Mouse (Mus musculus): ENCODE data around the gene Mrpl49. TPM values are rescaled to one million over a fixed set of nuclear protein-coding genes. Genes with fewer than 3 reads are reported as not detected.

Mrpl49 gene
- polyA plus RNA-seq (2015; fragmentation: Illumina TruSeq; extraction: RNeasy Lipid Tissue Mini Kit (QIAGEN cat#74804); ENCODE audit: insufficient read depth, low replicate concordance) = 48.0 TPM

GRCm38 (mm10) chr19:6057313-6058096, at the start of gene Mrpl49, which contains the start of gene Fau:
Mrpl49 (minus strand) TSS chr19:6057785.
Fau (plus strand) TSS chr19:6057844.

DNA sequence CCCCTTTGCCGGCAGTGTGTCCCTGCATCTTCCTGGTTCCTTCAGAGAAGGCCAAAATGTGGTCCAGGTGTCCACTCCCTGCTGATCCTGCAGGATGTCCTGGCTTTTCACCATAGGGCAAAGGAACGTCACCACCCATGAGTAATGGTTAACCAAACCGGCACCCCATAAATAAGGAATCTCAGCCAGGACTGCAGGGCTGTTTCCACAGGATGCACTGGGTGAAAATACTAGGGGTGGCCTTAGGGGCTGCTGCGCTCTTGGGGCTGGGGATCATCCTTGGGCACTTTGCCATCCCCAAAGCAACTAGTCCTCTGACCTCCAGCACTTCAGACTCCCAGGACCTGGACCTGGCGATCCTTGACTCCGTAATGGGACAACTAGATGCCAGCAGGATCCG, 48.0 kb upstream of the Mrpl49 start, which contains the start of gene Naaladl1:
TSS of gene Naaladl1 (plus strand) at position 197 of the 400 bp plus-strand sequence.

GRCm38 (mm10) chr19:6094119-6094518, 36.5 kb upstream of the Mrpl49 start, which contains the start of gene AC131692.1:
AC131692.1 (plus strand) TSS chr19:6094419.

GRCm38 (mm10) chr19:6084478-6085248, 27.1 kb upstream of the Mrpl49 start, which contains the start of the genes Zfpl1 and Cdca5:
Zfpl1 (minus strand) TSS chr19:6084956.
Cdca5 (plus strand) TSS chr19:6084983.

GRCm38 (mm10) chr19:6082156-6082555, 24.6 kb upstream of the Mrpl49 start, which contains the start of gene Gm28374:
Gm28374 (minus strand) TSS chr19:6082256.

DNA sequence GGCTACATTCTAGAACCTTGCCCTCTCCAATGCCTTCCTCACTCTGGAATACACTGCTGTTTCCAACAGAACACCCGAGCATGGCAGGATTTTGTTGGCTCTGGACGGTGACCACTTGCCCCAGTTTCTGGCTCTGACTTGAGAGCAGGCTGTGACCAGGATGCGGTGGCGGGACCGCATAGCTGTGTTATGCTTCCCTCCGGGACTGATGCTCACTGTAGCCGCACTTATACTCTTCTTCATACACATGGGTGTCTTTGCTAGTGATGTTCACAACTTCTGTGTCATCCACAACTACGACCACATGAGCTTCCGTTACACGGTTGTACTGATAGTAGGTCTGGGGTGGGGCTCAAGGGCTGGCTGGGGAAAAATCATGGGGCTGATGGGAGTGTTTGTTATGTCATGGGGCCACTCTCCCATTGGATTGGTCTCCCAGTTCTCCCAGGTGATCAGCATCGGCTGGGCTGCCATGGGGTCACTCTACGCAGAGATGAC, 22.4 kb upstream of the Mrpl49 start, which contains the start of gene Tmem262:
TSS of gene Tmem262 (plus strand) at position 51 of the 498 bp plus-strand sequence.

DNA sequence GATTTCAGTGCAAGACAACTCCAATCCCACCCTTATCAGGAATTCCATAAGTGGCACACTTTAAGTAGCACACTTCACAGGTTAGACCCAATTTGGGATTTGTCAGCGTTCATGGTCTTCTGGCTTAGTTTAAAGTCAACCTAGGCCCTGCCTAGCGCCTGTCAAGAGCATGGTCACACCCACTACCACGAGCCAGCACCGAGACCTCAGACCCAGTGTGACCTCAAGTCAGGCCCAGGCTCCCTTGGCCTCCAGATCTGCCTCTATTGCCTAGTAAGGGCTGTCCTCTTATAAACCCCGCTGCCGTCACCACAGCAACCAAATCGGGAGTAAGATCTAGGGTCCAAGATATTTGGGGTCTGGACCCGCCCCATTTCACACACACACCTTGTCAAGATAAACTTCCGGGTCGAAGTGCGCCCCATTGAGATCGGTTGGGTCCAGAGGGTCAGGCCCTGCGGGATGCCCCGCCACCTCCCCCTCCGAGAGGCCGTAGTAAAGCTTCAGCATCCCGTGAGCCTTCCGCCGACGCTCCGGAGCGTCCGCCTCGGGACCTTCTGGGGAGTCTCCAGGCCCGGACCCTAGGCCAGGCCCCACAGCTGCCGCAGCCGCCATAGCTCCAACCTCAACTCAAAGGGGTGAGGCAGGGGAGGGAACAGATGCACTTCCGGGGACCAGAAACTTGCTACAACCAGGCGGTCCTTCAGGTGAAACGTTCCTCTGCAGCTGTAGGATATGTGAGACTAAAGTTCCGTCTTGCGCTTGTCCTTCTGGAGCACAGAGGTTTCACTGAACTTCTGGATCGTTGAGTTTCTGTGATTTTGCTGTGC, 19.2 kb upstream of the Mrpl49 start, which contains the start of gene Vps51:
TSS of gene Vps51 (minus strand) at position 668 of the 830 bp plus-strand sequence.

DNA sequence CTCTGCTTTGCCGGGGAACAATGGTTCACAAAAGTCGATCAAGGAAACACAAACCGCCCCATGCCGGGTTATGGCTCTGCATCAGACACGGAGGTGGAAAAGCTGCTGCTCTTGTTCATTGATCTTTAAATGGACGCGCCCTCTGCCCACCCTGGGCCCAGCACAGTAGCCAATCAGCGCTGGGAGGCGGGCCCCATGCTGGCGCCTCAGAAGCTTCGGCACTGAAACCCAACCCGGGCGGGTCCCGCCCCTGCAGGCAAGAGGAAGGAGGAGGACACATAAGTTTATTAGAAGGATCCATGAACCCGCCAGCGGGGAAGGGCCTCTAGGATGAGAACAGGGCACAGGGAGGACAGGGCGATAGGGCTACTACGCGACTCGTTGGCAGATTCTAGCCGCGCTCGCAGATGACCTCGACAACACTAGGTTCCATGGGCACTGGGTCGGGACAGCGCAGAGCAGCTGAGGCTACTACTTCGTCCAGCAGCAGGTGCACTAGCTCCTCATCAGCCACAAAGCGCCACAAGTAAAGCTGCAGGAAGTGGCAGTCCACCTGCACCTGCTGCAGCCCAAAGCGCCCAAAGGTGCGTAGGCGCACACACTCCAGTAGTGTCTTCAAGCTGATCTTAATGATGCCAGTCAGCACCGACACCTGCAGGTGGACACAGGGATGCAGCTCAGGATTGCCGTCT, 10.3 kb upstream of the Mrpl49 start, which contains the start of gene Tm7sf2:
TSS of gene Tm7sf2 (minus strand) at position 650 of the 692 bp plus-strand sequence.

GRCm38 (mm10) chr19:6061021-6061533, 3.5 kb upstream of the Mrpl49 start, which contains the start of gene Znhit2:
Znhit2 (plus strand) TSS chr19:6061192.

GRCm38 (mm10) chr19:6046294-6047153, 11.1 kb downstream of the Mrpl49 start, which contains the start of gene Syvn1:
Syvn1 (plus strand) TSS chr19:6046576.

GRCm38 (mm10) chr19:6015511-6016315, 41.9 kb downstream of the Mrpl49 start, which contains the start of gene Capn1:
Capn1 (minus strand) TSS chr19:6015897.

Other genes with a start within 250 kb of the Mrpl49 start
- 18.0 TPM for gene Frmd8, start 182.5 kb downstream of the Mrpl49 start, polyA plus RNA-seq (2015; fragmentation: Illumina TruSeq; extraction: RNeasy Lipid Tissue Mini Kit (QIAGEN cat#74804); ENCODE audit: insufficient read depth, low replicate concordance)
- gene Slc25a45, start 180.0 kb downstream of the Mrpl49 start, polyA plus RNA-seq (2015; fragmentation: Illumina TruSeq; extraction: RNeasy Lipid Tissue Mini Kit (QIAGEN cat#74804); ENCODE audit: insufficient read depth, low replicate concordance) = 35.5 TPM
- gene Tigd3, start 163.6 kb downstream of the Mrpl49 start, polyA plus RNA-seq (2015; fragmentation: Illumina TruSeq; extraction: RNeasy Lipid Tissue Mini Kit (QIAGEN cat#74804); ENCODE audit: insufficient read depth, low replicate concordance) = 0.84 TPM
- gene Dpf2, start 144.8 kb downstream of the Mrpl49 start, polyA plus RNA-seq (2015; fragmentation: Illumina TruSeq; extraction: RNeasy Lipid Tissue Mini Kit (QIAGEN cat#74804); ENCODE audit: insufficient read depth, low replicate concordance) = 103 TPM
- gene Cdc42ep2, start 133.0 kb downstream of the Mrpl49 start, polyA plus RNA-seq (2015; fragmentation: Illumina TruSeq; extraction: RNeasy Lipid Tissue Mini Kit (QIAGEN cat#74804); ENCODE audit: insufficient read depth, low replicate concordance) = 6.4 TPM
- gene Pola2, start 93.6 kb downstream of the Mrpl49 start, polyA plus RNA-seq (2015; fragmentation: Illumina TruSeq; extraction: RNeasy Lipid Tissue Mini Kit (QIAGEN cat#74804); ENCODE audit: insufficient read depth, low replicate concordance) = 30.6 TPM
- not detected for gene Slc22a20, start 71.6 kb downstream of the Mrpl49 start, polyA plus RNA-seq (2015; fragmentation: Illumina TruSeq; extraction: RNeasy Lipid Tissue Mini Kit (QIAGEN cat#74804); ENCODE audit: insufficient read depth, low replicate concordance)
- gene Capn1, start 41.9 kb downstream of the Mrpl49 start, polyA plus RNA-seq (2015; fragmentation: Illumina TruSeq; extraction: RNeasy Lipid Tissue Mini Kit (QIAGEN cat#74804); ENCODE audit: insufficient read depth, low replicate concordance) = 28.9 TPM
- 42.1 TPM for gene Syvn1, start 11.2 kb downstream of the Mrpl49 start, polyA plus RNA-seq (2015; fragmentation: Illumina TruSeq; extraction: RNeasy Lipid Tissue Mini Kit (QIAGEN cat#74804); ENCODE audit: insufficient read depth, low replicate concordance)
- 1,233 TPM for gene Fau, start 59 bp upstream of the Mrpl49 start, polyA plus RNA-seq (2015; fragmentation: Illumina TruSeq; extraction: RNeasy Lipid Tissue Mini Kit (QIAGEN cat#74804); ENCODE audit: insufficient read depth, low replicate concordance)
- gene Znhit2, start 3.4 kb upstream of the Mrpl49 start, polyA plus RNA-seq (2015; fragmentation: Illumina TruSeq; extraction: RNeasy Lipid Tissue Mini Kit (QIAGEN cat#74804); ENCODE audit: insufficient read depth, low replicate concordance) = 0.99 TPM
- gene Tm7sf2, start 10.6 kb upstream of the Mrpl49 start, polyA plus RNA-seq (2015; fragmentation: Illumina TruSeq; extraction: RNeasy Lipid Tissue Mini Kit (QIAGEN cat#74804); ENCODE audit: insufficient read depth, low replicate concordance) = 8.7 TPM
- 47.4 TPM for gene Vps51, start 19.4 kb upstream of the Mrpl49 start, polyA plus RNA-seq (2015; fragmentation: Illumina TruSeq; extraction: RNeasy Lipid Tissue Mini Kit (QIAGEN cat#74804); ENCODE audit: insufficient read depth, low replicate concordance)
- gene Tmem262, start 22.2 kb upstream of the Mrpl49 start, polyA plus RNA-seq (2015; fragmentation: Illumina TruSeq; extraction: RNeasy Lipid Tissue Mini Kit (QIAGEN cat#74804); ENCODE audit: insufficient read depth, low replicate concordance) = not detected
- gene Gm28374, start 24.5 kb upstream of the Mrpl49 start, polyA plus RNA-seq (2015; fragmentation: Illumina TruSeq; extraction: RNeasy Lipid Tissue Mini Kit (QIAGEN cat#74804); ENCODE audit: insufficient read depth, low replicate concordance) = not detected
- 12.9 TPM for gene Zfpl1, start 27.2 kb upstream of the Mrpl49 start, polyA plus RNA-seq (2015; fragmentation: Illumina TruSeq; extraction: RNeasy Lipid Tissue Mini Kit (QIAGEN cat#74804); ENCODE audit: insufficient read depth, low replicate concordance)
- 8.2 TPM for gene Cdca5, start 27.2 kb upstream of the Mrpl49 start, polyA plus RNA-seq (2015; fragmentation: Illumina TruSeq; extraction: RNeasy Lipid Tissue Mini Kit (QIAGEN cat#74804); ENCODE audit: insufficient read depth, low replicate concordance)
- gene AC131692.1, start 36.6 kb upstream of the Mrpl49 start, polyA plus RNA-seq (2015; fragmentation: Illumina TruSeq; extraction: RNeasy Lipid Tissue Mini Kit (QIAGEN cat#74804); ENCODE audit: insufficient read depth, low replicate concordance) = 0.47 TPM
- not detected for gene Naaladl1, start 48.0 kb upstream of the Mrpl49 start, polyA plus RNA-seq (2015; fragmentation: Illumina TruSeq; extraction: RNeasy Lipid Tissue Mini Kit (QIAGEN cat#74804); ENCODE audit: insufficient read depth, low replicate concordance)
- gene Sac3d1, start 60.9 kb upstream of the Mrpl49 start, polyA plus RNA-seq (2015; fragmentation: Illumina TruSeq; extraction: RNeasy Lipid Tissue Mini Kit (QIAGEN cat#74804); ENCODE audit: insufficient read depth, low replicate concordance) = 4.3 TPM
- gene Snx15, start 70.5 kb upstream of the Mrpl49 start, polyA plus RNA-seq (2015; fragmentation: Illumina TruSeq; extraction: RNeasy Lipid Tissue Mini Kit (QIAGEN cat#74804); ENCODE audit: insufficient read depth, low replicate concordance) = 16.4 TPM
- gene Batf2, start 83.2 kb upstream of the Mrpl49 start, polyA plus RNA-seq (2015; fragmentation: Illumina TruSeq; extraction: RNeasy Lipid Tissue Mini Kit (QIAGEN cat#74804); ENCODE audit: insufficient read depth, low replicate concordance) = 1.8 TPM
- 11.0 TPM for gene Arl2, start 83.8 kb upstream of the Mrpl49 start, polyA plus RNA-seq (2015; fragmentation: Illumina TruSeq; extraction: RNeasy Lipid Tissue Mini Kit (QIAGEN cat#74804); ENCODE audit: insufficient read depth, low replicate concordance)
- not detected for gene Majin, start 126.6 kb upstream of the Mrpl49 start, polyA plus RNA-seq (2015; fragmentation: Illumina TruSeq; extraction: RNeasy Lipid Tissue Mini Kit (QIAGEN cat#74804); ENCODE audit: insufficient read depth, low replicate concordance)
- not detected for gene Gpha2, start 168.6 kb upstream of the Mrpl49 start, polyA plus RNA-seq (2015; fragmentation: Illumina TruSeq; extraction: RNeasy Lipid Tissue Mini Kit (QIAGEN cat#74804); ENCODE audit: insufficient read depth, low replicate concordance)
- gene Ppp2r5b, start 178.1 kb upstream of the Mrpl49 start, polyA plus RNA-seq (2015; fragmentation: Illumina TruSeq; extraction: RNeasy Lipid Tissue Mini Kit (QIAGEN cat#74804); ENCODE audit: insufficient read depth, low replicate concordance) = 11.9 TPM
- 6.0 TPM for gene Atg2a, start 183.9 kb upstream of the Mrpl49 start, polyA plus RNA-seq (2015; fragmentation: Illumina TruSeq; extraction: RNeasy Lipid Tissue Mini Kit (QIAGEN cat#74804); ENCODE audit: insufficient read depth, low replicate concordance)
- 36.3 TPM for gene Ehd1, start 218.9 kb upstream of the Mrpl49 start, polyA plus RNA-seq (2015; fragmentation: Illumina TruSeq; extraction: RNeasy Lipid Tissue Mini Kit (QIAGEN cat#74804); ENCODE audit: insufficient read depth, low replicate concordance)
- 2.1 TPM for gene Cdc42bpg, start 248.7 kb upstream of the Mrpl49 start, polyA plus RNA-seq (2015; fragmentation: Illumina TruSeq; extraction: RNeasy Lipid Tissue Mini Kit (QIAGEN cat#74804); ENCODE audit: insufficient read depth, low replicate concordance)